In genomic region chr12:104859140-104859539, GRCm38 (mm10) we compare ENCODE assay signal across 11 mouse cellular contexts. TPM values are rescaled to one million over a fixed set of nuclear protein-coding genes. Genes with fewer than 3 reads are reported as not detected.
DNase-seq lines count a peak whose midpoint lies in the region; ATAC-seq and TF ChIP-seq lines count a peak whose summit lies in the region.
"Had no signal": no experiment of that assay in that cellular context is flagged by ENCODE, and none has a peak within 500 bp of the region (broad histone marks: within the 10 kb centered on the region; RNA-seq: fewer than 3 reads in every experiment).

No protein-coding gene starts in this region.

- ATAC-seq in cerebellum, adult (ENCODE audit: insufficient number of reproducible peaks, low FRiP score, low TSS enrichment), result no peak
- no peak for ATAC-seq in forebrain, embryonic 15.5 days (replicated peaks)
- no peak for ATAC-seq in limb, embryonic 15.5 days (ENCODE audit: insufficient number of reproducible peaks, low FRiP score, low TSS enrichment, low read depth)
- ATAC-seq: Patski had no signal

- peaks cover 3% of the 10 kb centered on the region; the same call in 1 of the 2 replicates for H3K4me1 ChIP-seq in cerebellum, adult 2 months (ENCODE audit: control insufficient read depth, insufficient read depth, low read length)
- peaks cover 8% of the 10 kb centered on the region for H3K4me1 ChIP-seq in forebrain, embryonic 15.5 days
- H3K4me1 ChIP-seq in limb, embryonic 15.5 days, result peaks cover 21% of the 10 kb centered on the region
- H3K4me1 ChIP-seq: megakaryocyte, embryonic 14.5 days had no signal

- H3K9me3 ChIP-seq in forebrain, embryonic 15.5 days, result no peaks in the 10 kb centered on the region
- no peaks in the 10 kb centered on the region for H3K9me3 ChIP-seq in limb, embryonic 15.5 days

- no peaks in the 10 kb centered on the region for H3K27me3 ChIP-seq in cerebellum, adult 2 months (ENCODE audit: control insufficient read depth, insufficient read depth, low read length)
- no peaks in the 10 kb centered on the region for H3K27me3 ChIP-seq in forebrain, embryonic 15.5 days
- H3K27me3 ChIP-seq in limb, embryonic 15.5 days, result no peaks in the 10 kb centered on the region
- H3K27me3 ChIP-seq: Patski had no signal

- no peak for DNase-seq in cerebellum, adult 2 months
- peak; percentile 61 to 68 for DNase-seq in layer of hippocampus, adult 2 months (ENCODE audit: low spot score in 2 of 2)
- no peak for DNase-seq in layer of hippocampus, postnatal 25 days (ENCODE audit: extremely low spot score in 1 of 2, low spot score in 1 of 2)
- DNase-seq in spleen, adult 12 weeks (ENCODE audit: low spot score), result no peak
- no peak for DNase-seq in ovary, adult 18-20 months (ENCODE audit: low spot score)
- DNase-seq: heart, postnatal 36 days had no signal

- no peak overlapping the region for H3K4me3 ChIP-seq in cerebellum, adult 2 months (replicated peaks; ENCODE audit: insufficient read depth, low read depth, low read length)
- no peak overlapping the region for H3K4me3 ChIP-seq in layer of hippocampus, adult 2 months
- H3K4me3 ChIP-seq in forebrain, embryonic 15.5 days, result no peak overlapping the region
- H3K4me3 ChIP-seq in limb, embryonic 15.5 days, result no peak overlapping the region
- H3K4me3 ChIP-seq: megakaryocyte, embryonic 14.5 days had no signal

- peak overlapping the region; percentile 47; the same call in 1 of the 2 replicates for H3K27ac ChIP-seq in cerebellum, adult 2 months (ENCODE audit: insufficient read depth, low read length)
- peak overlapping the region; percentile 97 for H3K27ac ChIP-seq in layer of hippocampus, adult 2 months
- peak overlapping the region; percentile 61 for H3K27ac ChIP-seq in forebrain, embryonic 15.5 days (replicated peaks)
- peak overlapping the region; percentile 68 for H3K27ac ChIP-seq in limb, embryonic 15.5 days

- no peak overlapping the region for H3K9ac ChIP-seq in forebrain, embryonic 15.5 days (replicated peaks)
- H3K9ac ChIP-seq in limb, embryonic 15.5 days, result no peak overlapping the region

- H3K4me2 ChIP-seq in forebrain, embryonic 15.5 days (replicated peaks), result no peak overlapping the region
- no peak overlapping the region for H3K4me2 ChIP-seq in limb, embryonic 15.5 days

- no peak for TF ChIP-seq POLR2A in cerebellum, adult 2 months (IDR thresholded peaks at IDR 0.05; ENCODE audit: borderline replicate concordance, insufficient read depth, low read length)

- no peaks in the 10 kb centered on the region for H3K36me3 ChIP-seq in forebrain, embryonic 15.5 days
- H3K36me3 ChIP-seq in limb, embryonic 15.5 days, result no peaks in the 10 kb centered on the region

- WGBS in cerebellum, adult 2 months, result 42% methylated on average over 7 of the region's 7 CpGs
- 40% methylated on average over 7 of the region's 7 CpGs for WGBS in forebrain, embryonic 15.5 days
- WGBS in limb, embryonic 15.5 days, result 42% methylated on average over 7 of the region's 7 CpGs

- TF ChIP-seq CTCF in cerebellum, adult 2 months (IDR thresholded peaks at IDR 0.05; ENCODE audit: borderline replicate concordance, insufficient read depth, low read depth, low read length), result no peak
- TF ChIP-seq CTCF in layer of hippocampus, adult 2 months (conservative IDR thresholded peaks at IDR 0.05), result no peak

RNA-seq across cellular contexts. Expression of gene Clmn, which starts 5.7 kb away (rescaled TPM):
- polyA plus RNA-seq in cerebellum, adult 2 months (2012; rRNA removed), result 30.6 and 32.2 TPM in 2 replicates
- 100 to 1,000 TPM; 103 to 108 TPM for total RNA-seq in layer of hippocampus, adult 2 months (2021)
- 10 to 100 TPM; 81.0 to 83.2 TPM for total RNA-seq in layer of hippocampus, postnatal 25 days (2021)
- polyA plus RNA-seq in forebrain, embryonic 15.5 days (2015; fragmentation: Nextera tagmentation; extraction: Ambion mirVana), result 1.0 and 1.2 TPM in 2 replicates
- 2.2 and 2.6 TPM in 2 replicates for polyA plus RNA-seq in limb, embryonic 15.5 days (2015; fragmentation: Nextera tagmentation; extraction: Ambion mirVana)

Comparison
In these comparisons a context has a peak if more than half of its experiments do, and no peak if none do; other contexts are left out.
1. DNase-seq: peak in layer of hippocampus, adult 2 months (2 of 2); none in cerebellum, adult 2 months (0 of 2), layer of hippocampus, postnatal 25 days (0 of 2), spleen, adult 12 weeks (single experiment) and ovary, adult 18-20 months (single experiment).
2. H3K27ac ChIP-seq: peak in every context shown above with its lines; median percentile 97 in layer of hippocampus, adult 2 months; 68 in limb, embryonic 15.5 days; 61 in forebrain, embryonic 15.5 days; 47 in cerebellum, adult 2 months.